Mouse (Mus musculus) neural tube, embryonic 14.5 days (tissue): ENCODE data around the gene Lpp. TPM values are rescaled to one million over a fixed set of nuclear protein-coding genes. Genes with fewer than 3 reads are reported as not detected.

Source experiments
- ATAC-seq: fragments of 200-750 bp; cut with Nextera tagmentation; 2 replicates; pipeline ENCODE4 v1.8.0; 2017; ENCODE audit warnings: low read depth, mild to moderate bottlenecking, moderate TSS enrichment, moderate library complexity
- H3K27ac ChIP-seq: fragments of 300-500 bp; sonication (generic); 2 replicates; pipeline ENCODE4 v1.5.1; 2014; ENCODE audit warnings: low read depth, mild to moderate bottlenecking, control low read depth, low read length, moderate library complexity, mixed read lengths
- H3K27me3 ChIP-seq: fragments of 300-500 bp; sonication (generic); 2 replicates; pipeline ENCODE4 v1.6.1; 2014; ENCODE audit warnings: low read length; ENCODE audit not compliant: control insufficient read depth, insufficient read depth
- H3K36me3 ChIP-seq: fragments of 300-500 bp; sonication (generic); 2 replicates; pipeline ENCODE4 v1.6.1; 2014; ENCODE audit warnings: low read length, mixed read lengths; ENCODE audit not compliant: control insufficient read depth, insufficient read depth
- H3K4me1 ChIP-seq: fragments of 300-500 bp; sonication (generic); 2 replicates; pipeline ENCODE4 v1.6.1; 2014; ENCODE audit warnings: low read length; ENCODE audit not compliant: control insufficient read depth, insufficient read depth
- H3K4me2 ChIP-seq: fragments of 300-500 bp; sonication (generic); 2 replicates; pipeline ENCODE4 v1.6.1; 2014; ENCODE audit warnings: mild to moderate bottlenecking, low read depth, low read length, control low read depth
- H3K4me3 ChIP-seq: fragments of 300-500 bp; sonication (generic); 2 replicates; pipeline ENCODE4 v1.5.1; 2014; ENCODE audit warnings: low read depth, low read length, control low read depth, mixed read lengths
- H3K9ac ChIP-seq: fragments of 300-500 bp; sonication (generic); replicated peaks from 2 replicates; pipeline ENCODE4 v1.6.1; 2014; ENCODE audit warnings: low read depth, mild to moderate bottlenecking, control low read depth, low read length, mixed read lengths
- H3K9me3 ChIP-seq: fragments of 300-500 bp; sonication (generic); 2 replicates; pipeline ENCODE4 v1.6.1; 2016; ENCODE audit warnings: low read length; ENCODE audit not compliant: control insufficient read depth
- WGBS: fragments of 180-500 bp; shearing (Covaris S2); extraction: QIAGEN DNeasy Blood & Tissue Kit; methylation state at CpG from one replicate; pipeline ENCODE4 v1.1.7; 2014; 5-methylcytosine and 5-hydroxymethylcytosine counted together
- polyA plus RNA-seq: library from polyadenylated mRNA; unstranded; fragments of >200 nt; fragmentation: Nextera tagmentation; extraction: Ambion mirVana; gene quantifications from 2 replicates; pipeline ENCODE4 v1.2.1, GENCODE M21; 2014

The Lpp gene
- polyA plus RNA-seq, 1 experiment from 2014 or later, result 7.0 TPM

GRCm38 (mm10) chr16:24645906-24646603, 252.7 kb downstream of the Lpp start:
- WGBS, result 74% methylated on average over 6 of the region's 6 CpGs
- 0 out of 2 replicates have a peak, but pooled peaks have one; percentile 11 for ATAC-seq

GRCm38 (mm10) chr16:24651655-24652654, 258.6 kb downstream of the Lpp start:
- no peaks in the 10 kb centered on the region for H3K36me3 ChIP-seq
- no peak overlapping the region for H3K27ac ChIP-seq
- no peaks in the 10 kb centered on the region for H3K4me1 ChIP-seq
- no peak overlapping the region for H3K4me2 ChIP-seq
- no peak overlapping the region for H3K4me3 ChIP-seq
- no peak overlapping the region for H3K9ac ChIP-seq
- no peaks in the 10 kb centered on the region for H3K27me3 ChIP-seq
- ATAC-seq, result no peak
- H3K9me3 ChIP-seq, result no peaks in the 10 kb centered on the region
- WGBS, result 69% methylated on average over 8 of the region's 8 CpGs

More at GRCm38 (mm10) chr16:24645906-24646603, 252.7 kb downstream of the Lpp start:
- Histone ChIP-seq H3K4me2 (no peak overlapping the region), H3K4me3 (no peak overlapping the region), H3K27me3 (no peaks in the 10 kb centered on the region), H3K9ac (no peak overlapping the region), H3K36me3 (no peaks in the 10 kb centered on the region), H3K4me1 (no peaks in the 10 kb centered on the region), H3K9me3 (no peaks in the 10 kb centered on the region), H3K27ac (no peak overlapping the region)

- ATAC-seq, result no peak
- 76% methylated on average over 5 of the region's 5 CpGs for WGBS
These were observed 259.7 kb downstream of the Lpp start for GRCm38 (mm10) chr16:24653041-24653440.

GRCm38 (mm10) chr16:24655116-24655515, 261.8 kb downstream of the Lpp start:
- Histone ChIP-seq H3K4me3 (no peak overlapping the region), H3K36me3 (no peaks in the 10 kb centered on the region), H3K4me2 (no peak overlapping the region), H3K4me1 (no peaks in the 10 kb centered on the region), H3K27me3 (no peaks in the 10 kb centered on the region), H3K9ac (no peak overlapping the region), H3K9me3 (no peaks in the 10 kb centered on the region), H3K27ac (no peak overlapping the region)
- ATAC-seq, result no peak
- WGBS, result 81% methylated on average over 3 of the region's 3 CpGs

More at GRCm38 (mm10) chr16:24653041-24653440, 259.7 kb downstream of the Lpp start:
- Histone ChIP-seq H3K36me3 (no peaks in the 10 kb centered on the region), H3K27me3 (no peaks in the 10 kb centered on the region), H3K9ac (no peak overlapping the region), H3K9me3 (no peaks in the 10 kb centered on the region), H3K4me1 (no peaks in the 10 kb centered on the region), H3K4me2 (no peak overlapping the region), H3K4me3 (no peak overlapping the region), H3K27ac (no peak overlapping the region)

- no peaks in the 10 kb centered on the region for H3K9me3 ChIP-seq
- no peaks in the 10 kb centered on the region for H3K36me3 ChIP-seq
- WGBS, result 96% methylated on average over 8 of the region's 8 CpGs
- no peak overlapping the region for H3K27ac ChIP-seq
- H3K4me2 ChIP-seq, result no peak overlapping the region
- no peaks in the 10 kb centered on the region for H3K27me3 ChIP-seq
- no peaks in the 10 kb centered on the region for H3K4me1 ChIP-seq
- H3K9ac ChIP-seq, result no peak overlapping the region
- ATAC-seq, result no peak
- no peak overlapping the region for H3K4me3 ChIP-seq
These were observed 262.7 kb downstream of the Lpp start for GRCm38 (mm10) chr16:24656026-24656425.

GRCm38 (mm10) chr16:24656752-24657151, 263.4 kb downstream of the Lpp start:
- no peak overlapping the region for H3K4me2 ChIP-seq
- WGBS, result 95% methylated on average over 5 of the region's 5 CpGs
- H3K9ac ChIP-seq, result no peak overlapping the region
- no peak overlapping the region for H3K4me3 ChIP-seq
- H3K27me3 ChIP-seq, result no peaks in the 10 kb centered on the region
- no peak overlapping the region for H3K27ac ChIP-seq
- H3K36me3 ChIP-seq, result no peaks in the 10 kb centered on the region
- no peaks in the 10 kb centered on the region for H3K9me3 ChIP-seq
- H3K4me1 ChIP-seq, result no peaks in the 10 kb centered on the region
- no peak for ATAC-seq

GRCm38 (mm10) chr16:24659049-24659448, 265.7 kb downstream of the Lpp start:
- Histone ChIP-seq H3K9ac (no peak overlapping the region), H3K27ac (no peak overlapping the region), H3K27me3 (no peaks in the 10 kb centered on the region), H3K9me3 (no peaks in the 10 kb centered on the region), H3K36me3 (no peaks in the 10 kb centered on the region), H3K4me3 (no peak overlapping the region), H3K4me2 (no peak overlapping the region), H3K4me1 (no peaks in the 10 kb centered on the region)
- 78% methylated on average over 2 of the region's 2 CpGs for WGBS
- no peak for ATAC-seq

GRCm38 (mm10) chr16:24664131-24664530, 270.8 kb downstream of the Lpp start:
- Histone ChIP-seq H3K9ac (no peak overlapping the region), H3K27ac (no peak overlapping the region), H3K9me3 (no peaks in the 10 kb centered on the region), H3K4me1 (no peaks in the 10 kb centered on the region), H3K4me2 (no peak overlapping the region), H3K36me3 (no peaks in the 10 kb centered on the region), H3K4me3 (no peak overlapping the region), H3K27me3 (no peaks in the 10 kb centered on the region)
- no peak for ATAC-seq
